In the genomic region with DNA sequence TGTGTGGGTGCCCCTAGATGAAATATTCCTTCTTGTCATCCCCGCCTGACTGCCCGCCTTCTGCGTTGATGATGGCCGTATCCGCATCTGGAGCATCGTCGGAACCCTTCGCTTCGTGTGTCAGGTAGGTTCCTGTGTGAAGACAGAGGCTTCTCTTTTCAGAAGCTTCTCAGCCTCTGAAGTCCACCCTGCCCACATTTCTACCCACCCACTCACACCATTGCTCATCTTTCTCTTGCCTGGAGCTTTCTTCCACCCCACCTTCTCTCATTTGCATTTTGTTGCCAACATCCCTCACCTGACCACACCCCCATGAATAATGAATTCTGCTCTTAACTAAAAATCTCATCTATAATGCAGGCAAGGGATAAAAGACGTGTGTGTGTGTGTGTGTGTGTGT, we compare ENCODE assay signal across 22 mouse cellular contexts. TPM values are rescaled to one million over a fixed set of nuclear protein-coding genes. Genes with fewer than 3 reads are reported as not detected.
"Had no signal": no experiment of that assay in that cellular context is flagged by ENCODE, and none has a peak within 500 bp of the region (broad histone marks: within the 10 kb centered on the region; RNA-seq: fewer than 3 reads in every experiment).

No protein-coding gene starts in this region.

- H3K9me3 ChIP-seq: kidney, embryonic 15.5 days; limb, embryonic 15.5 days; liver, embryonic 12.5 days; midbrain, embryonic 12.5 days; neural tube, embryonic 13.5 days; stomach, embryonic 15.5 days had no signal

- H3K27me3 ChIP-seq: kidney, embryonic 15.5 days; limb, embryonic 15.5 days; liver, embryonic 12.5 days; midbrain, embryonic 12.5 days; neural tube, embryonic 13.5 days; stomach, embryonic 15.5 days had no signal

- DNase-seq: kidney, adult 2 months; kidney, postnatal 14 days; layer of hippocampus, adult 9-11 months; layer of hippocampus, postnatal 36 days; lung, embryonic 14.5 days; lung, postnatal 10 days; lung, postnatal 4 days; retina, postnatal 1 day; right cerebral cortex, postnatal 4 days; spleen, adult 18-20 months; thymus, postnatal 4 days had no signal

- H3K4me3 ChIP-seq: kidney, embryonic 15.5 days; limb, embryonic 15.5 days; liver, embryonic 12.5 days; midbrain, embryonic 12.5 days; neural tube, embryonic 13.5 days; stomach, embryonic 15.5 days had no signal

- ATAC-seq: intestine, embryonic 16.5 days; liver, embryonic 12.5 days; midbrain, embryonic 16.5 days had no signal

- H3K9ac ChIP-seq: kidney, embryonic 15.5 days; limb, embryonic 15.5 days; lung, embryonic 14.5 days; midbrain, embryonic 12.5 days; stomach, embryonic 15.5 days had no signal

- H3K36me3 ChIP-seq: kidney, embryonic 15.5 days; limb, embryonic 15.5 days; liver, embryonic 12.5 days; stomach, embryonic 15.5 days had no signal

- H3K4me2 ChIP-seq: kidney, embryonic 15.5 days; limb, embryonic 15.5 days; lung, embryonic 14.5 days; midbrain, embryonic 12.5 days; neural tube, embryonic 13.5 days; stomach, embryonic 15.5 days had no signal

- H3K27ac ChIP-seq: kidney, embryonic 15.5 days; limb, embryonic 15.5 days; midbrain, embryonic 12.5 days; stomach, embryonic 15.5 days had no signal

- H3K4me1 ChIP-seq: kidney, embryonic 15.5 days; limb, embryonic 15.5 days; stomach, embryonic 15.5 days had no signal

RNA-seq across cellular contexts. Expression of a gene that starts 59.4 kb away (rescaled TPM):
- total RNA-seq: layer of hippocampus, postnatal 36 days; megakaryocyte, adult 5-6 weeks had no signal
- polyA plus RNA-seq: intestine, embryonic 16.5 days; kidney, adult 2 months; kidney, embryonic 15.5 days; limb, embryonic 11.5 days; limb, embryonic 15.5 days; liver, embryonic 12.5 days; liver, embryonic 16.5 days; lung, embryonic 14.5 days; midbrain, embryonic 12.5 days; midbrain, embryonic 16.5 days; neural tube, embryonic 13.5 days; stomach, embryonic 15.5 days had no signal
